Mouse (Mus musculus): Measurements from ENCODE around the gene Tmprss7. TPM values are rescaled to one million over a fixed set of nuclear protein-coding genes. Genes with fewer than 3 reads are reported as not detected.
A peak's percentile ranks its signal among the peaks of the same experiment; 100 is the strongest.

The Tmprss7 gene
- polyA plus RNA-seq, 1 experiment from 2014 or later: 0.31 TPM

GRCm38 (mm10) chr16:45670005-45670404, 23.5 kb downstream of the Tmprss7 start:
- H3K4me1 ChIP-seq (replicated peaks): no peaks in the 10 kb centered on the region
- H3K27ac ChIP-seq: no peak overlapping the region
- DNase-seq (ENCODE audit: low spot score): no peak
- H3K9me3 ChIP-seq: no peaks in the 10 kb centered on the region
- WGBS: 82% methylated on average over 4 of the region's 4 CpGs
- no peak overlapping the region for H3K4me3 ChIP-seq
- no peaks in the 10 kb centered on the region for H3K36me3 ChIP-seq
- no peaks in the 10 kb centered on the region for H3K27me3 ChIP-seq (ENCODE audit: insufficient read depth, poor library complexity, severe bottlenecking)

DNA sequence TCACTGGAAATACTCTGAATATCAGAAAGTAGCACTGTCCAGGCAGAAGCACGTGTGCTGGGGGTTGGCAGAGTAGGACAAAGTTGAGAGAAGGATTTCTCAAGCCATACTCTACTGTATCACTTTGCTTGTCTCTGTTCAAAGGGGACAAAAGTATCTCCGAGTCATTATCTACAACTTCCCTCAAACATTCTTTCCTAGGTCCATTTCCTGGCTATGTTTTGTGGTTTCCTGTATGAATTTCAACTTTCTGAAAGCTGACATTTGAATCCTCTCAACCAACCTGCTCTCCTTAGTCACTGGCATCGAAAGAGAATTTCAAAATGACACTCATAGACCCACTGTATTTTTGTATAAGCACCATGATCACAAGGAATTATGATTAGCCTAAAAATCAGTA, 25.3 kb downstream of the Tmprss7 start:
- no peak overlapping the region for H3K4me3 ChIP-seq
- H3K9me3 ChIP-seq: no peaks in the 10 kb centered on the region
- H3K4me1 ChIP-seq (replicated peaks): no peaks in the 10 kb centered on the region
- WGBS: 71% methylated on average over 3 of the region's 3 CpGs
- DNase-seq (ENCODE audit: low spot score): no peak
- H3K27ac ChIP-seq: no peak overlapping the region
- H3K36me3 ChIP-seq: no peaks in the 10 kb centered on the region
- no peaks in the 10 kb centered on the region for H3K27me3 ChIP-seq (ENCODE audit: insufficient read depth, poor library complexity, severe bottlenecking)

- H3K4me3 ChIP-seq: no peak overlapping the region
- no peaks in the 10 kb centered on the region for H3K9me3 ChIP-seq
- H3K4me1 ChIP-seq (replicated peaks): no peaks in the 10 kb centered on the region
- H3K27me3 ChIP-seq (ENCODE audit: insufficient read depth, poor library complexity, severe bottlenecking): no peaks in the 10 kb centered on the region
- H3K27ac ChIP-seq: no peak overlapping the region
- no peak for DNase-seq (ENCODE audit: low spot score)
- 92% methylated on average over 2 of the region's 2 CpGs for WGBS
- no peaks in the 10 kb centered on the region for H3K36me3 ChIP-seq
Measured at GRCm38 (mm10) chr16:45666136-45666535, 27.3 kb downstream of the Tmprss7 start.

DNA sequence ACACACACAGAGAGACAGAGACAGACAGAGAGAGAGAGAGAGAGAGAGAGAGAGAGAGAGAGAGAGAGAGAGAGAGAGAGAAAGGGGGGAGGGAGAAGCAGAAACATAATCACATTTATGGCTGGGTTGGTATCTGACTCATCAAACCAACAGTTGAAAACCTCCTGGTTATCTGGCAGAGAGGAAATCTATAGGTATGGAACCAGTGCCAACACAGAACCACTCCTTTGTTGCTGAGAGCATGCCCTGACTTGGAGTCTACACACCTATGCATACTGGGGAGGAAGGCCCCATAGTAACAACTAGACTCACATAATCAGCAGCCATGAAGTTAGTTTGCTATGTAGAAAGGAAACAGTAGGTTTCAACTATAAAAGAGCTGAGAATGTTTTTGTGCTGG, 31.1 kb downstream of the Tmprss7 start:
- Histone ChIP-seq H3K27ac (no peak overlapping the region), H3K9me3 (no peaks in the 10 kb centered on the region), H3K4me3 (no peak overlapping the region), H3K4me1 (replicated peaks) (no peaks in the 10 kb centered on the region), H3K27me3 (ENCODE audit: insufficient read depth, poor library complexity, severe bottlenecking) (no peaks in the 10 kb centered on the region), H3K36me3 (no peaks in the 10 kb centered on the region)
- no peak for DNase-seq (ENCODE audit: low spot score)

DNA sequence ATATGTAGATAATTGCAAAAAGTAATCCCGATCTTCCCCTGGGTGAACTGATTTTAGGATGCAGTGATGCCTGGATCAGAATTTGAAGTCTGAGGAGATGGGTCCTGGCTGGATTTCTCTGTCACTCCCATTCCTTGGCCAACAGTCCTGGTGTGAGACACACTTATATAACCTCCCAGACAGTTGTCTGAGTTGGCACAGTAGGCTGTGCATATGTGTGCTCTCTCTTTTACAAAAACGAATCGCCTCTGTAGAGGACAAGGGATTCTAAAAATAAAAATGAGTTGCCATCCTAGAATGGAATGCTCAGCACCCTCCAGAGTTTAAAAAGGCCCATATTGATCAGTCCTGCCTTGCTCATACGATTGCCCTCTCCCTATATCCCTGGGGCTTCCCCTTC, 33.9 kb downstream of the Tmprss7 start:
- Histone ChIP-seq H3K27ac (no peak overlapping the region), H3K4me1 (replicated peaks) (no peaks in the 10 kb centered on the region), H3K4me3 (no peak overlapping the region), H3K9me3 (no peaks in the 10 kb centered on the region), H3K27me3 (ENCODE audit: insufficient read depth, poor library complexity, severe bottlenecking) (peaks cover 4% of the 10 kb centered on the region), H3K36me3 (no peaks in the 10 kb centered on the region)
- no peak for DNase-seq (ENCODE audit: low spot score)
- 90% methylated on average over 4 of the region's 4 CpGs for WGBS

DNA sequence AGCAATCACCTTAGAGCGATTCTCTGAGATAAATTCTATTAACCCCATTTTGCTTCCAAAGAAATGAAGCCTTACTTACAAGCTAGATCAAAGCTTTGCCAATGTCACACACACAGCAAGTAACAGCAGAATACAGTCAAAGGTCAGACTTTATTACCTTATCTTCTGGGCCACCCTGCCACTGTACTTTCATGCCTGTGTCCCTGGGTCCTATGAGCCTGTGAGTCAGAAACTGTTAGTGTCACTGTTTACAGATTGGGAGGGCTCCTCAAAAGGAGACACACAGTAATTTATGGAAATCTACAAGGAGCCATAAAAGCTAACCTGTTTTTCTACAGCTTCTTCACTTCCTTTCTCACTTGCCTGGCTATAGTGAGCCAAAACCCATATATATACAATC, 35.2 kb downstream of the Tmprss7 start:
- no peaks in the 10 kb centered on the region for H3K36me3 ChIP-seq
- peaks cover 10% of the 10 kb centered on the region for H3K4me1 ChIP-seq (replicated peaks)
- no peaks in the 10 kb centered on the region for H3K9me3 ChIP-seq
- no peak overlapping the region for H3K27ac ChIP-seq
- no peak for DNase-seq (ENCODE audit: low spot score)
- peaks cover 17% of the 10 kb centered on the region for H3K27me3 ChIP-seq (ENCODE audit: insufficient read depth, poor library complexity, severe bottlenecking)
- H3K4me3 ChIP-seq: no peak overlapping the region
- 95% methylated on average over 1 of the region's 1 CpGs for WGBS

GRCm38 (mm10) chr16:45657574-45658159, 35.8 kb downstream of the Tmprss7 start:
- no peak overlapping the region for H3K27ac ChIP-seq
- DNase-seq (ENCODE audit: low spot score): no peak
- H3K27me3 ChIP-seq (ENCODE audit: insufficient read depth, poor library complexity, severe bottlenecking): peaks cover 23% of the 10 kb centered on the region
- peaks cover 10% of the 10 kb centered on the region for H3K4me1 ChIP-seq (replicated peaks)
- WGBS: 93% methylated on average over 12 of the region's 12 CpGs
- H3K4me3 ChIP-seq: no peak overlapping the region
- H3K36me3 ChIP-seq: no peaks in the 10 kb centered on the region
- no peaks in the 10 kb centered on the region for H3K9me3 ChIP-seq

DNA sequence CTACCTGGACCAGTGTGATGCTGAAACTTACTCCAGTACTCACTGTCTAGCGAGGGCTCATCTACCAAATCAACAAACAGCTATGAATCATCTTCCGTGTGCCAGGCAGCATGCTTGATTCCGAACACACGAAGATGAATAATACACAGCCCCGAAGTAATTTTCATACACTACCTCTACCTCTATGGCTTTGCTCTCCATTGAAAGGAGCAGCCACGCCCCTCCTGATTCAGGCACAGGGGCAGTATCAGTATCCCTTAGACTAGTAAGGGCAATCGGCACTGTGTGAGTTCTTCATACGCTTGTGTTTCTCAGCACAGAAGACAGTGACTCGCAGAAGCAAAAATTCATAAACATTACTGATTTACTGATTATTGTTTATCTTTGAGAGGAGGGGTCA, 39.0 kb downstream of the Tmprss7 start:
- Histone ChIP-seq H3K9me3 (no peaks in the 10 kb centered on the region), H3K4me3 (no peak overlapping the region; the same call in 1 of the 2 replicates), H3K27me3 (ENCODE audit: insufficient read depth, poor library complexity, severe bottlenecking) (peaks cover 26% of the 10 kb centered on the region), H3K36me3 (no peaks in the 10 kb centered on the region), H3K27ac (no peak overlapping the region), H3K4me1 (replicated peaks) (peaks cover 10% of the 10 kb centered on the region)
- no peak for DNase-seq (ENCODE audit: low spot score)
- 54% methylated on average over 9 of the region's 9 CpGs for WGBS

GRCm38 (mm10) chr16:45653934-45654332, 39.5 kb downstream of the Tmprss7 start, which contains the start of gene BC016579:
TSS of gene BC016579 (minus strand) at chr16:45654068.
- Histone ChIP-seq H3K27ac (no peak within 1 kb of the TSS), H3K27me3 (ENCODE audit: insufficient read depth, poor library complexity, severe bottlenecking) (peaks cover 26% of the 10 kb centered on the region), H3K4me1 (replicated peaks) (peaks cover 10% of the 10 kb centered on the region), H3K36me3 (no peaks in the 10 kb centered on the region), H3K9me3 (no peaks in the 10 kb centered on the region), H3K4me3 (peak within 1 kb of the TSS; percentile 47)
- WGBS: 6% methylated on average over 20 of the region's 20 CpGs
- peak; percentile 8 for DNase-seq (ENCODE audit: low spot score)

DNA sequence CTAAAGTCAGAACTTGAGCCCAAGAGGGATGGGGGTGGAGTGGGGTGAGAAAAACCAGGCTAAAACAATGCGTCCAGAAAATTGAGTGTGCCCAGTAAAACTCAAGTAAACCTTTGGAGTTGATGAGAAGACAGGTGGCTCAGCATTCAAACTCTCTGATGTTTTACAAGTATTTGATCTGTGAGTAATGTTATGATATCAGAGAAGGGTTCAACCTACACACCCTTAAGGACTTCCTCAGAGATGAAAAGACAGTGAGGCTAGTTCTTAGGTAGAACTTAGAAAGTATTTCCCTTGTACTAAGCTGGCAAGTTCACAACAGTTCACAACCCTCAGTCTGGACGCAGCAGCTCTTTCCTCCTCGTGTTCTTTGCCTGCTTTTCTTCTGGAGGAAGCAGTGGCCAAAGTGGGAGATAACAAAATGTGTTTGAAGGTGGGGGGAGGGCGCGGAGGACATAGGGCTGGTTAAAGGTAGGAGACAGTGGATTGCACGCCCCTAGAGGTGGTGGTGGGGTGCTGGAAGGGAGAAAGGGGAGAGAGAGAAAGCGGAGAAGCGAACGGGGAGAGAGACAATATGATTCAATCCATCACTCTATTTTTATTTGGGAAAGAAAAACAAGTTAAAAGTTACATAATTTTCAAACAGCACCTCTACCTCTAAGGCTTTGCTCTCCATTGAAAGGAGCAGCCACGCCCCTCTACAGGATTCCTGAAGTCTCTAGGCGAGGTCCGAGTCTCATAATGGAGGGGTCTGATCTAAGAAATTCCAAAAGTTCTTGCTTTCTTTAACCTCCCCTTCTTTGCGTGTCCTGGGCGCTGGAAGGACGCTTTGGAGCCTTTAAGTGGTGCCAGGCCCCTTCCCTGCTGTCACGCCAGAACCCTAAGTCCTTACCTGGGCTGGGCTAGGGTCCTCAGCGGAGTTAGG, 40.2 kb downstream of the Tmprss7 start:
- H3K27me3 ChIP-seq (ENCODE audit: insufficient read depth, poor library complexity, severe bottlenecking): peaks cover 26% of the 10 kb centered on the region
- peaks cover 10% of the 10 kb centered on the region for H3K4me1 ChIP-seq (replicated peaks)
- H3K9me3 ChIP-seq: no peaks in the 10 kb centered on the region
- no peak for DNase-seq (ENCODE audit: low spot score)
- H3K4me3 ChIP-seq: peak overlapping the region; percentile 47
- H3K27ac ChIP-seq: no peak overlapping the region
- H3K36me3 ChIP-seq: no peaks in the 10 kb centered on the region
- WGBS: 11% methylated on average over 17 of the region's 17 CpGs

DNA sequence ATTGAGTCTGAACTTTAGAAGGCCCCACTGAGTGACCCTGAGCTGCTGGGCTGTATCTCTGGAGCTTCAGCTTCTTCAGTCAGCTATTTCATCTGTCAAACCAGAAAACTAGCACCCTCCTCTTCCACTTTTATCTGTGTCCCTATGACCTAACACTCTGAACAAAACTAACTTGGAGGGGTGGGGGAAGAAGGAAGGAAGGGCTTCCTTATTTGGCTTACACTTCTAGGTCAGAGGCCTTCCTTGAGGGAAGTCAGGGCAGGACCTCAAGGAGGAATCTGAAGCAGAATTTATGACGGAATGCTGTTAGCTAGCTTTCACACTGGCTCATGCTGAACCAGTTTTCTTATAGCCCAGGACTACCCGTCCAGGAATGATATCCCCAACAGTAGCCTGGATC, 42.0 kb downstream of the Tmprss7 start:
- Histone ChIP-seq H3K4me1 (replicated peaks) (peaks cover 10% of the 10 kb centered on the region), H3K27ac (no peak overlapping the region), H3K36me3 (no peaks in the 10 kb centered on the region), H3K4me3 (no peak overlapping the region), H3K9me3 (no peaks in the 10 kb centered on the region), H3K27me3 (ENCODE audit: insufficient read depth, poor library complexity, severe bottlenecking) (peaks cover 26% of the 10 kb centered on the region)
- WGBS: 73% methylated on average over 2 of the region's 2 CpGs
- no peak for DNase-seq (ENCODE audit: low spot score)

- H3K9me3 ChIP-seq: no peaks in the 10 kb centered on the region
- no peaks in the 10 kb centered on the region for H3K27me3 ChIP-seq (ENCODE audit: insufficient read depth, poor library complexity, severe bottlenecking)
- H3K4me3 ChIP-seq: no peak overlapping the region
- DNase-seq (ENCODE audit: low spot score): no peak
- H3K4me1 ChIP-seq (replicated peaks): no peaks in the 10 kb centered on the region
- H3K36me3 ChIP-seq: no peaks in the 10 kb centered on the region
- no peak overlapping the region for H3K27ac ChIP-seq
- 72% methylated on average over 6 of the region's 6 CpGs for WGBS
Measured at GRCm38 (mm10) chr16:45644380-45644779, 49.1 kb downstream of the Tmprss7 start.

- Histone ChIP-seq H3K27me3 (ENCODE audit: insufficient read depth, poor library complexity, severe bottlenecking) (no peaks in the 10 kb centered on the region), H3K4me1 (replicated peaks) (no peaks in the 10 kb centered on the region), H3K36me3 (no peaks in the 10 kb centered on the region), H3K9me3 (no peaks in the 10 kb centered on the region), H3K4me3 (no peak overlapping the region), H3K27ac (no peak overlapping the region)
- 88% methylated on average over 3 of the region's 3 CpGs for WGBS
- DNase-seq (ENCODE audit: low spot score): no peak
Measured at GRCm38 (mm10) chr16:45643944-45644343, 49.5 kb downstream of the Tmprss7 start.

All from hindbrain, embryonic 10.5 days (tissue).